Mouse (Mus musculus) spleen, postnatal 14 days (tissue): ENCODE measurements around the gene Txlng.

Experiments
- DNase-seq, 2 experiments: peaks; one replicate each; pipeline ENCODE4 v3.0.0; 2021 to 2022; ENCODE audit warnings: low spot score in 2 of 2

The Txlng gene

DNA sequence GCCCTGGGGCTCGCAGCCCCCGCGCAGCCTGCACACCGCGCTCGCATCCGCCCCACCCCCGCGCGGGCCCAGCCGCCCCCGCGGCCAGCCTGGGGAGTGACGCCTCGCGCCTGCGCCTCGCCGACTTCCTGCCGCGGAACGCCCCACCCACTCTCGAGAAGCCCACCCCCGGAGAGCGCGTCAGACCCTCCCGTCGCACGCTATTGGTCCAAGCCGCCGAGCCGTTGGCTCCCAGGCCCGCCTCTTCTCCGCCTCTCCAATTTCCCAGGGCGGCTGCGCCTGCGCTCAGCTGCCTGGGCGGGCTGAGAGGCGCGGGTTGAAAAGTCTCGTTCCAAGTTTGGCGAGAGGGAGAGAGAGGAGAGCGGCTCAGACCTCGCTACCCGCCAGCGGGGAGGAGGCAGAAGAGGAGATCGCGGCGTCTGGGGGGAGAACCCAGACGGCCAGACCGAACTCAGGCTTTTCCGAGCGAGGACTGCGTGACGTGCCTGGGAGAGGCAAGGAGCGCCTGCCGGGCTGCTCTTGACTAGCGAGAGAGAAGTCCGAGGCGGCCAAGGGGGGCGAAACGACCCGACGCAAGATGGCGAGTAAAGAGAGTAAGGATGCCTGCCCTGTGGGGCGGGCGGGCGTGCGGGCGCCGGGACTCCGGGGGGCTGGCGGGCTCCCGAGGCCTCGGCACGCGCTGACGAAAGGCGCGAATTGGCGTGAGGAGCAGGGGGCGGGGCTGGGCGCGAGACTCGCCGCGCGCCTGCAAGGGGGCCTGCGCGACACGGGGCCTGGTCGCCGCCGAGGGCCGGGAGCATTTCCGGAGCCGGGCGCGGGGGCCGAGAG lies 68.9 kb downstream of the Txlng start, which contains the start of gene Rbbp7:
Gene Rbbp7, plus strand, starts transcription at position 288 of the 828 bp plus-strand sequence.
- DNase-seq, result peak; percentile 80 to 83

DNA sequence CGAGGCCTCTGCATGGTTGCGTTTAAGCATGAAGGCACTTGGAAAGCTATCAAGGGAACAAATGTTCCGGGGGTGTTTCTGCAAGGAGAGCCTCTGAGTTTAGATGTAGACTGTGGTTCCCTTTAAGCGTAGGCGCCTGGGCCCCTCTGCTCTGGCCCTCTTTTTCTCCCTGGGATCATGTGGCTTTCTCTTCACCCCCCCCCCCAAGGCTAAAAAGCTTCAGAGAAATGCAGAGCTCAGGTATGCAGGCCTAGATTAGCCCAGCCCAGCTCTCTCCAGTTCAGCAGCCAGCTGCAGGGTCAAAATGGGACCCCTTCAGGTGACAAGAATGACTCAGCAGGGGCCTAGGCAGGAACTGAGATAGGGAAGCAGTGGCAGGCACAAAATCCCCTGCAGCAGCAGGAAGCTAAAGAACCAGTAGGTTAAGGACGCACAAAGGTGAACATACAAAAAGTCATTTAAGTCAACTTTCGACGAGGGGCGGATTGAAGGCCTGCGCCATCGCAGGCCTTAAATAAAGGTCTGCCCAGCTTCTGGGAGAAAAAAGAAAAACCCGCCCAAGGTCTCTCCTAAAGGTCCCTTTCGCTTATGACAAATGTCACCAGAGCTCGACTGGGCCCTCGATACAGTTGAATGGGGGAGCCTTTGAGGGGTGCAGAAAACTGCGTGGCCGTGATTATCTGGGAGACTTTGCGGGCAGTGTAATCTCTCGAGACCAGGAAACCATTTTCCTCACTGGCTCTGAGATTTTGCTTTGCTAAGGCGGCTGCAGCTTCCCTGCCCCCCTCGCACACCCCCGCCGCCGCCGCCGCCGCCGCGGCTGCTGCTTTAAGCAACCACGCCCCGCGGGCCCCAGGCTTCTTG lies 69.8 kb downstream of the Txlng start:
- DNase-seq, result peak; percentile 3 to 6

DNA sequence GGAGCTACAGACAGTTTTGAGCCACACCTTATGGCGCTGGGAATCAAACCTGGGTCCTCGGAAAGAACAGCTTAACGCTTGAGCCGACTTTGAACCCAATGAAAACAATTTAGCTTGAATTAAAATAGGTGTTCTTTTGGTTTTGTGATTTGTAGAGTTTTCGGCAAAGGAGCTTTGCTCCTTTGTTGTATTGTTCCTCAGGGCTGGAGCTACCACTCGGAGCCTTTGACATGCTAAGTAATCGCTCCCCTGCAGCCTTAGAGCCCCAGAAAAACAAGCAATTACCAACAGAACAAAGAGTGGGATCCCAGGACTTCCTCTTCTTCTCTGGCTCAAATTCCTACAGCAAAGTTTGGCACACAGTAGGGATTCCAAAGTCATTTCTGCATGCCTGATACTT lies 73.2 kb downstream of the Txlng start:
- DNase-seq, result no peak

DNA sequence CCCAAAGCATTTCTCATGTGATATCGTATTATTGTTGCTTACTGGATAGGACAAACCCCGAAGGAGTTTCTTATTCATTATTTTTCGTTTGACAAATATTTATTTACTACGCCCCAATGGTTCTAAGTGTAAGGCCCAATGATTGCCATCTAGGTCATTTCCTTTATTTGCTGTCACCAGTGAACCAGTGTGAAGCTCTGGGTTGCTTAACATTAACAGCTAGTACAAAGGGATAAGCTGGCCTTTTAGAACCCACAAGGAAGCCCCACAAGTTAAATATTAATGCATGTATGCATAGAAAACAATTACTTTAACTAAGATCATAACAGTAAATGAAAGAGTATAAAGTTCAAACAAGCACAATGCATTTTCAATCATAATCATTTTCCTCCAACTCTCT lies 74.9 kb downstream of the Txlng start:
- no peak for DNase-seq

DNA sequence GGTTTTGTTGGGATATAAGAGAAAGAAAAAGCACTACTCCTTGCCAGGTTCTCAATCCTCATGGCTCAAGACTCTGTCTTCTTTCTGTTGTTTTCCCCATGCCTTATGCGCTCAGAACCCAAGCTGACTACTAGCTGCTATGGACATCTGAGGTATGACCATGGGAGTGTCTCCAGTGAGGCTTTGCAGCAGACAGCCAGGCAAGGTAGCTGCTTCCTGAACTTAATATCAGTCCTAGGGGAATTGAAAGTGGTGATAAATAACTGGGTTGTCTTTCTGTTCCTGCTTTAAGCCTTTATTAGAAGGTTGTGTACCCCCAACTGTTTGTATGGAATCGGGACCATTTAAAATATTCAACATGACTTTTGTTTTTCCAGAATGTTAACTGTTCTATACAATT lies 76.8 kb downstream of the Txlng start:
- DNase-seq, result no peak

DNA sequence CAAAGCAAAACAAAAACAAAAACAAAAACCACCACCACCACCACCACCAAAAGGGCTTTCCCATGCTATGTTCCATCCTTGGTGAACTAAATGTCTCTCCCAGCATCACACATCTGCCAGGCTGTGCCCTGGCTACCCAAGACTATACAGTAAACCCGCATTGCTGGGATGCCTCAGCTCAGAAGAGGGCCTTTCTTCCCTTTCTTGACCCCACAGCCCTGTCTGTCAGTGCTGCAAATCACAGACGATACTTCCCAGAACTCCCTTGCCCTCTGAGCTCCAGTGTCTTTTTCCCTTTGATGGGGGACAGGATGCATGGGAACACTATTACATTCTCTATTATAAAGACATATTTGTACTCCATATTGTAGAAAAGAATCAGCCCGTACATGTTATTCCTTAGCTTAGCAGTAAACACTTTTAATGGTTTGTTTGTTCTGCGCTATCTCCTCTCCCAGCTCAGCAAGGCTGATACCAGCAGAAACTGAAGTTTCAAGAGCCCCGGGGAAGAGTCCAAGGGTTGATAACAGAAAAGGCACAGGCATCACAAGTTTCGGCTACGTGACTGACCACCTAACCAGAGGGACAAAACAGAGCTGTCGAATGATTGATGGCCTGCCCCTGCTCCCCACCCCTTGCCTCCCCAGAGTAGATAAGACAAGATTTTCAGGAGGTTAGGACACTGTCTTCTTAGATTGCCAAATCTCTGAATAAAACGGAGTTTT lies 80.4 kb downstream of the Txlng start:
- DNase-seq, result no peak

DNA sequence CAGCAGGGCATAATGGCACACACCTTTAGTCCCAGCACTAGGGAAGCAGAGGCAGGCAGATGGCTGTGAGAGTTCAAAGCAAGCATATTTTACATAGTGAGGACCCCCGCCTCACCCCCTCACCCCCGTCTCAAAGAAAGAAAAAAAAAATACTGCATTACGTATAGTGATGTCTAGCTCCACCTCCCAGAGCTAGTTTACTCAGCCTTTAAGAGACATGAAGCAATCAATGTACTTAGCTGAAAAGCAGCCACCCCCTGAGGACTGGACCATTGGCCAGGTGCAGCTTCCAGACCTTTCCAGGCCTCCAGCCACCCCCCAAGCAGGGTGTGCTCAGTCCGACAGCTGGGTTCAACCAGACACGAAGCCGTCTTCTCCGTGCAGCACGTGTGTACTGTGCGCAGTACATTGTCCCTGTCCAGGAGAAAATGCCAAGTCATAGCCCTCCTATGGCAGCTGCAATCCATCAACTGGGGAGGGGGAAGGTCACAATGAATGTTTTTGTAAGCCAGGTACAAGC lies 93.1 kb downstream of the Txlng start:
- no peak for DNase-seq

DNA sequence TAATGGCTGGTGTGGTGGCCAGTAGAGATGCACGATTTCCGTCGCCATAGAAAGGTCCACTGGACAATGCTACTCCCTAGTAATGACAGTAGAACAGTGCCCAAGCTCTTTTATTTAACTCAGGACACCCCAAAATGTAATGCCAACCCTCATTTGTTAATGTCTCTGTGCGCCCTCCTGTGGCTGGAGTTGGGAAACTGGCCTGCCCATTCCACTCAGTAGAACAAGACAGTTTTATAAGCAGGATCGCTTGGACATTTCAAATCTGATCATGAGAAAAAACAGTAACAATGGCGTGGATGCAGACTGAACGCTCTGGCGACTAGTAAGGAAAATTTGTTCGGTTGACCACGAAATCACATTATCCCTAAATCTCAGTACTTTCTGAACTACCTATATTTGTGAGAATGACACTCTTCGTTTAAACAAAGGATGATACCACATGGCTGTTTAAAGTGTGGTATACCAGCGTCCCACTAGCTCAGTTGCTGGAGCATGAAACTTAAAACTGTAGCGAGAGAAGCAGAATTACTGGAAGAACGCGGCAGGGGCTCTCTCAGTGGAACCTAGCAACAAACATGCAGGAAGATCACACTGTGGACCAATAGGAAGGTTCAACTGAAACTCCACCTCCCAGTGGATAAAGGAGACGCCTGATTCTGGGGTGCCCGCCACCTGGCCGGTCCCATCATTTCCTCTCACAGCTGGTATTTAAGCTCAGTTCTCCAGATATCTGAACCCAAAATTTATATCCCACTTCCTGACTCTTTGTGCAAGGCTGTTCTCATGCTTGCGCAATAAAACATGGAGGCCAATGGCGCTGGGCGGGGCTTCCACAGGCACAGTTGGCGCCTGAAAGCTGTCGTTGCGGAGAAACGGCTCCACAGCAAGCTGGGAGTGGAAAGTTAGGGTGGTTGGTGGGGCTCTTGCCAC lies 94.0 kb downstream of the Txlng start:
- DNase-seq, result peak; percentile 23 to 55

DNA sequence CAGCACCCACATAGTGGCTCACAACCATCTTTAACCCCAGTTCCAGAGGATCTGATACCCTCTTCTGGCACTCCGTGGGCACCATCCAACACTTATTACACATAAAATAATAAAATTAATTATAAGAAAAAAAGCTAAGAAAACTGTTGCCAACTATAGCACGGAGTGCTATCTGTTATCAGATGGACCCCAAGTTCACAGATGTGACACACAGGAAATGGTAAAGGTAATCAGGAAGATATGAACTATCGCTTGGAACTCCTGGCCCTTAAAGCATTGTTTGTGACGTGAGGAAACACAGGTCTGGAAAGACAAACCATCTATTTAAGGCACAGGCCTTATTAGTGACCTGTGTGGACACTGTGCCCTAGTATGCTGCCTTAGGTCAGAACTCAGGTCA lies 99.2 kb downstream of the Txlng start:
- no peak for DNase-seq
